Mouse (Mus musculus) C2C12 (cell line): ENCODE measurements around the gene Shoc2. TPM values are rescaled to one million over a fixed set of nuclear protein-coding genes. Genes with fewer than 3 reads are reported as not detected.

Experiments used
- H3K27me3 ChIP-seq: one replicate; pipeline ENCODE4 v1.6.1; 2011; ENCODE audit not compliant: control insufficient read depth, insufficient read depth, insufficient read length
- H3K36me3 ChIP-seq: one replicate; pipeline ENCODE4 v1.6.1; 2011; ENCODE audit not compliant: control insufficient read depth, insufficient read depth
- H3K4me3 ChIP-seq: one replicate; pipeline ENCODE4 v1.5.1; 2011; ENCODE audit warnings: mild to moderate bottlenecking, control low read depth; ENCODE audit not compliant: poor library complexity, insufficient read depth, severe bottlenecking
- H3K79me2 ChIP-seq: one replicate; pipeline ENCODE4 v1.6.1; 2011; ENCODE audit not compliant: control insufficient read depth, insufficient read depth
- H3K79me3 ChIP-seq: one replicate; pipeline ENCODE4 v1.6.1; 2011; ENCODE audit warnings: low read depth, control low read depth
- H3ac ChIP-seq: one replicate; pipeline ENCODE3; 2011; ENCODE audit warnings: low read depth; ENCODE audit not compliant: control insufficient read depth, insufficient read length
- CEBPB ChIP-seq: IDR thresholded peaks from one replicate; pipeline ENCODE4 v1.6.1; 2011; ENCODE audit warnings: low read depth, mild to moderate bottlenecking, control low read depth, moderate library complexity
- CTCF ChIP-seq: IDR thresholded peaks from one replicate; pipeline ENCODE4 v1.5.1; 2011; ENCODE audit not compliant: control insufficient read depth, insufficient read depth, insufficient read length
- FOSL1 ChIP-seq: IDR thresholded peaks from one replicate; pipeline ENCODE4 v1.8.0; 2011; ENCODE audit warnings: mild to moderate bottlenecking, low read length; ENCODE audit not compliant: poor library complexity, insufficient read depth, severe bottlenecking
- MAX ChIP-seq: IDR thresholded peaks from one replicate; pipeline ENCODE4 v1.6.1; 2011; ENCODE audit warnings: mild to moderate bottlenecking, control low read depth
- MYOD1 ChIP-seq: IDR thresholded peaks from one replicate; pipeline ENCODE4 v1.6.1; 2011; ENCODE audit warnings: low read depth; ENCODE audit not compliant: control insufficient read depth, insufficient read length
- MYOG ChIP-seq: IDR thresholded peaks from one replicate; pipeline ENCODE4 v1.6.1; 2011; ENCODE audit not compliant: control insufficient read depth, insufficient read length; ENCODE audit errors: extremely low read depth
- USF1 ChIP-seq: IDR thresholded peaks from one replicate; pipeline ENCODE4 v1.6.1; 2011; ENCODE audit warnings: low read depth, mild to moderate bottlenecking, control low read depth, moderate library complexity
- polyA plus RNA-seq: library from polyadenylated mRNA; unstranded; fragments of >200 nt; fragmentation: generic; extraction: Trizol; gene quantifications from one replicate; pipeline ENCODE4 v1.2.1, GENCODE M21; 2012; ENCODE audit warnings: missing spikeins

Shoc2 gene
- polyA plus RNA-seq, 1 experiment = 9.1 TPM

GRCm38 (mm10) chr19:53899941-53900610, 44.0 kb upstream of the Shoc2 start:
- H3K4me3 ChIP-seq = no peak overlapping the region
- H3K79me2 ChIP-seq = no peaks in the 10 kb centered on the region
- TF ChIP-seq MAX = no peak
- no peak for TF ChIP-seq MYOG
- TF ChIP-seq CTCF = no peak
- TF ChIP-seq CEBPB = no peak
- no peak for TF ChIP-seq FOSL1
- no peak for TF ChIP-seq USF1
- TF ChIP-seq MYOD1 = no peak
- no peaks in the 10 kb centered on the region for H3K79me3 ChIP-seq
- no peaks in the 10 kb centered on the region for H3K27me3 ChIP-seq
- H3ac ChIP-seq = no peak overlapping the region
- H3K36me3 ChIP-seq = no peaks in the 10 kb centered on the region

- Histone ChIP-seq H3K27me3 (no peaks in the 10 kb centered on the region), H3K4me3 (no peak overlapping the region), H3K79me2 (no peaks in the 10 kb centered on the region), H3ac (no peak overlapping the region), H3K36me3 (no peaks in the 10 kb centered on the region), H3K79me3 (no peaks in the 10 kb centered on the region)
- TF ChIP-seq MAX (no peak), FOSL1 (no peak), CTCF (no peak), MYOD1 (no peak), MYOG (no peak), CEBPB (no peak), USF1 (no peak)
Measured at GRCm38 (mm10) chr19:53901931-53902738, 42.0 kb upstream of the Shoc2 start.

GRCm38 (mm10) chr19:53902739-53903487, 41.2 kb upstream of the Shoc2 start:
- peak; percentile 72 for TF ChIP-seq MAX
- no peak for TF ChIP-seq CTCF
- peak; percentile 19 for TF ChIP-seq USF1
- no peak for TF ChIP-seq FOSL1
- no peak for TF ChIP-seq MYOG

GRCm38 (mm10) chr19:53903507-53904321, 40.4 kb upstream of the Shoc2 start:
- H3ac ChIP-seq = peak overlapping the region; percentile 66
- H3K36me3 ChIP-seq = no peaks in the 10 kb centered on the region
- H3K79me2 ChIP-seq = no peaks in the 10 kb centered on the region
- H3K4me3 ChIP-seq = peak overlapping the region; percentile 57
- no peaks in the 10 kb centered on the region for H3K79me3 ChIP-seq
- TF ChIP-seq USF1 = no peak
- no peak for TF ChIP-seq MAX
- TF ChIP-seq CTCF = peak; percentile 13
- TF ChIP-seq CEBPB = no peak
- TF ChIP-seq MYOD1 = no peak
- H3K27me3 ChIP-seq = no peaks in the 10 kb centered on the region

More at GRCm38 (mm10) chr19:53902739-53903487, 41.2 kb upstream of the Shoc2 start:
- no peaks in the 10 kb centered on the region for H3K27me3 ChIP-seq
- no peaks in the 10 kb centered on the region for H3K79me3 ChIP-seq
- no peaks in the 10 kb centered on the region for H3K79me2 ChIP-seq
- H3K36me3 ChIP-seq = no peaks in the 10 kb centered on the region
- H3K4me3 ChIP-seq = peak overlapping the region; percentile 57
- H3ac ChIP-seq = peak overlapping the region; percentile 74

GRCm38 (mm10) chr19:53904833-53905480, 39.1 kb upstream of the Shoc2 start:
- no peaks in the 10 kb centered on the region for H3K79me2 ChIP-seq
- H3K36me3 ChIP-seq = no peaks in the 10 kb centered on the region
- no peaks in the 10 kb centered on the region for H3K79me3 ChIP-seq
- TF ChIP-seq MYOG = no peak
- TF ChIP-seq CTCF = no peak
- no peak for TF ChIP-seq USF1
- no peak for TF ChIP-seq MYOD1
- TF ChIP-seq CEBPB = no peak
- no peak for TF ChIP-seq FOSL1
- no peak for TF ChIP-seq MAX
- no peak overlapping the region for H3K4me3 ChIP-seq
- H3ac ChIP-seq = no peak overlapping the region
- no peaks in the 10 kb centered on the region for H3K27me3 ChIP-seq
